Mouse (Mus musculus): ENCODE results near the gene Med10. TPM values are rescaled to one million over a fixed set of nuclear protein-coding genes. Genes with fewer than 3 reads are reported as not detected.

Med10 gene
- polyA plus RNA-seq, 1 experiment from 2014 or later = 180 TPM

GRCm38 (mm10) chr13:69852313-69852712 lies 50.1 kb downstream of the Med10 start:
- Histone ChIP-seq H3K27ac (ENCODE audit: low read depth, low read length) (no peak overlapping the region), H3K9me3 (ENCODE audit: control insufficient read depth, low read length) (no peaks in the 10 kb centered on the region), H3K36me3 (ENCODE audit: control insufficient read depth, insufficient read depth, low read length) (no peaks in the 10 kb centered on the region), H3K9ac (ENCODE audit: low read length) (no peak overlapping the region), H3K27me3 (ENCODE audit: control insufficient read depth, insufficient read depth, low read length) (no peaks in the 10 kb centered on the region), H3K4me1 (replicated peaks; ENCODE audit: control insufficient read depth, insufficient read depth, low read length) (no peaks in the 10 kb centered on the region), H3K4me2 (ENCODE audit: low read depth, low read length, severe bottlenecking) (no peak overlapping the region), H3K4me3 (ENCODE audit: low read depth, low read length) (no peak overlapping the region)
- DNase-seq (ENCODE audit: low spot score) = peak; percentile 70
- 77% methylated on average over 5 of the region's 5 CpGs for WGBS
- no peak for ATAC-seq (replicated peaks; ENCODE audit: low FRiP score)

GRCm38 (mm10) chr13:69853425-69854043 lies 51.3 kb downstream of the Med10 start:
- H3K4me1 ChIP-seq (replicated peaks; ENCODE audit: control insufficient read depth, insufficient read depth, low read length) = no peaks in the 10 kb centered on the region
- no peak overlapping the region for H3K9ac ChIP-seq (ENCODE audit: low read length)
- ATAC-seq (replicated peaks; ENCODE audit: low FRiP score) = no peak
- H3K4me2 ChIP-seq (ENCODE audit: low read depth, low read length, severe bottlenecking) = no peak overlapping the region
- H3K27me3 ChIP-seq (ENCODE audit: control insufficient read depth, insufficient read depth, low read length) = no peaks in the 10 kb centered on the region
- no peak overlapping the region for H3K4me3 ChIP-seq (ENCODE audit: low read depth, low read length)
- H3K9me3 ChIP-seq (ENCODE audit: control insufficient read depth, low read length) = no peaks in the 10 kb centered on the region
- H3K27ac ChIP-seq (ENCODE audit: low read depth, low read length) = no peak overlapping the region
- no peaks in the 10 kb centered on the region for H3K36me3 ChIP-seq (ENCODE audit: control insufficient read depth, insufficient read depth, low read length)
- DNase-seq (ENCODE audit: low spot score) = no peak
- 40% methylated on average over 5 of the region's 5 CpGs for WGBS

- no peak overlapping the region for H3K27ac ChIP-seq (ENCODE audit: low read depth, low read length)
- ATAC-seq (replicated peaks; ENCODE audit: low FRiP score) = no peak
- H3K36me3 ChIP-seq (ENCODE audit: control insufficient read depth, insufficient read depth, low read length) = no peaks in the 10 kb centered on the region
- H3K9me3 ChIP-seq (ENCODE audit: control insufficient read depth, low read length) = no peaks in the 10 kb centered on the region
- H3K27me3 ChIP-seq (ENCODE audit: control insufficient read depth, insufficient read depth, low read length) = no peaks in the 10 kb centered on the region
- DNase-seq (ENCODE audit: low spot score) = no peak
- no peaks in the 10 kb centered on the region for H3K4me1 ChIP-seq (replicated peaks; ENCODE audit: control insufficient read depth, insufficient read depth, low read length)
- H3K4me3 ChIP-seq (ENCODE audit: low read depth, low read length) = no peak overlapping the region
- WGBS = 90% methylated on average over 1 of the region's 1 CpGs
- H3K9ac ChIP-seq (ENCODE audit: low read length) = no peak overlapping the region
- H3K4me2 ChIP-seq (ENCODE audit: low read depth, low read length, severe bottlenecking) = no peak overlapping the region
Measured at GRCm38 (mm10) chr13:69855941-69856340, 53.7 kb downstream of the Med10 start.

- H3K4me3 ChIP-seq (ENCODE audit: low read depth, low read length) = no peak overlapping the region
Measured at GRCm38 (mm10) chr13:69862276-69862675, 60.1 kb downstream of the Med10 start.

GRCm38 (mm10) chr13:69864911-69865310 lies 62.7 kb downstream of the Med10 start:
- Histone ChIP-seq H3K4me1 (replicated peaks; ENCODE audit: control insufficient read depth, insufficient read depth, low read length) (no peaks in the 10 kb centered on the region), H3K9ac (ENCODE audit: low read length) (no peak overlapping the region), H3K27me3 (ENCODE audit: control insufficient read depth, insufficient read depth, low read length) (no peaks in the 10 kb centered on the region), H3K4me3 (ENCODE audit: low read depth, low read length) (no peak overlapping the region), H3K27ac (ENCODE audit: low read depth, low read length) (no peak overlapping the region), H3K36me3 (ENCODE audit: control insufficient read depth, insufficient read depth, low read length) (no peaks in the 10 kb centered on the region), H3K9me3 (ENCODE audit: control insufficient read depth, low read length) (no peaks in the 10 kb centered on the region), H3K4me2 (ENCODE audit: low read depth, low read length, severe bottlenecking) (no peak overlapping the region)
- DNase-seq (ENCODE audit: low spot score) = no peak
- no peak for ATAC-seq (replicated peaks; ENCODE audit: low FRiP score)
- 83% methylated on average over 8 of the region's 8 CpGs for WGBS

More at GRCm38 (mm10) chr13:69862276-69862675, 60.1 kb downstream of the Med10 start:
- H3K9ac ChIP-seq (ENCODE audit: low read length) = no peak overlapping the region
- DNase-seq (ENCODE audit: low spot score) (no peak), ATAC-seq (replicated peaks; ENCODE audit: low FRiP score) (no peak)
- no peaks in the 10 kb centered on the region for H3K9me3 ChIP-seq (ENCODE audit: control insufficient read depth, low read length)
- WGBS = 91% methylated on average over 4 of the region's 4 CpGs
- H3K36me3 ChIP-seq (ENCODE audit: control insufficient read depth, insufficient read depth, low read length) = no peaks in the 10 kb centered on the region
- no peak overlapping the region for H3K27ac ChIP-seq (ENCODE audit: low read depth, low read length)
- no peak overlapping the region for H3K4me2 ChIP-seq (ENCODE audit: low read depth, low read length, severe bottlenecking)
- H3K27me3 ChIP-seq (ENCODE audit: control insufficient read depth, insufficient read depth, low read length) = no peaks in the 10 kb centered on the region
- H3K4me1 ChIP-seq (replicated peaks; ENCODE audit: control insufficient read depth, insufficient read depth, low read length) = no peaks in the 10 kb centered on the region

Other genes with a start within 250 kb of the Med10 start
- 23.7 and 32.1 TPM in 2 replicates for gene Srd5a1, start 191.0 kb upstream of the Med10 start, polyA plus RNA-seq (2014; fragmentation: Nextera tagmentation; extraction: Ambion mirVana)
- 3.0 and 3.6 TPM in 2 replicates for gene Ube2ql1, start 62.5 kb upstream of the Med10 start, polyA plus RNA-seq (2014; fragmentation: Nextera tagmentation; extraction: Ambion mirVana)